Mouse (Mus musculus) CH12.LX (cell line): ENCODE measurements around the gene Speg. TPM values are rescaled to one million over a fixed set of nuclear protein-coding genes. Genes with fewer than 3 reads are reported as not detected.

Experiments
- DNase-seq: peaks from one replicate; pipeline ENCODE4 v3.0.0-alpha.2; 2013; ENCODE audit errors: extremely low read depth
- H3K27ac ChIP-seq: 2 replicates; pipeline ENCODE4 v1.5.1; 2012; ENCODE audit warnings: low read depth, mild to moderate bottlenecking, control low read depth, moderate library complexity; ENCODE audit not compliant: insufficient read depth
- H3K27me3 ChIP-seq: replicated peaks from 2 replicates; pipeline ENCODE3; 2012; ENCODE audit warnings: inconsistent platforms
- H3K36me3 ChIP-seq, 2 experiments: replicated peaks in 1 of 2; 2 replicates each; pipeline versions ENCODE3 to v1.6.1; 2012; ENCODE audit warnings: inconsistent platforms in 1 of 2, low read length in 1 of 2, mild to moderate bottlenecking in 1 of 2, mixed read lengths in 1 of 2, moderate library complexity in 1 of 2; ENCODE audit not compliant: control insufficient read depth in 1 of 2, insufficient read depth in 1 of 2
- H3K4me1 ChIP-seq, 2 experiments: 2 replicates each; pipeline ENCODE4 v1.6.1; 2012; ENCODE audit warnings: inconsistent platforms in 1 of 2, moderate library complexity in 1 of 2; ENCODE audit not compliant: insufficient read depth in 2 of 2, control insufficient read depth in 1 of 2
- H3K4me2 ChIP-seq: 2 replicates; pipeline ENCODE4 v1.6.1; 2012; ENCODE audit warnings: low read depth, mild to moderate bottlenecking, control low read depth; ENCODE audit not compliant: poor library complexity, insufficient read depth, severe bottlenecking
- H3K4me3 ChIP-seq, 3 experiments: fragments of 150-350 bp in 1 of 3; sonication (generic) in 1 of 3; replicated peaks in 1 of 3; 2 replicates each; pipeline versions ENCODE3 to v1.5.1; 2011 to 2012; ENCODE audit warnings: low read depth in 2 of 3, low read length in 2 of 3, mild to moderate bottlenecking in 2 of 3, moderate library complexity in 2 of 3, control low read depth in 1 of 3, improper control_type of control experiment in 1 of 3, inconsistent platforms in 1 of 3, mixed read lengths in 1 of 3; ENCODE audit not compliant: poor library complexity in 1 of 3
- H3K79me2 ChIP-seq: replicated peaks from 2 replicates; pipeline ENCODE4 v1.6.1; 2012; ENCODE audit warnings: mild to moderate bottlenecking, moderate library complexity; ENCODE audit not compliant: control insufficient read depth, poor library complexity, insufficient read depth, severe bottlenecking; ENCODE audit errors: extremely low read depth
- H3K9ac ChIP-seq: 2 replicates; pipeline ENCODE4 v1.6.1; 2012; ENCODE audit warnings: low read depth, mild to moderate bottlenecking, control low read depth, moderate library complexity; ENCODE audit not compliant: insufficient read depth
- H3K9me3 ChIP-seq: replicated peaks from 2 replicates; pipeline ENCODE3; 2012; ENCODE audit warnings: low read length, inconsistent platforms, mixed read lengths
- BHLHE40 ChIP-seq: IDR thresholded peaks from 2 replicates; pipeline ENCODE4 v1.6.1; 2011; ENCODE audit warnings: mild to moderate bottlenecking, low read depth, low read length, improper control_type of control experiment
- E2F4 ChIP-seq: IDR thresholded peaks from 2 replicates; pipeline ENCODE4 v1.6.1; 2011; ENCODE audit warnings: low read depth, low read length, improper control_type of control experiment; ENCODE audit not compliant: insufficient replicate concordance
- ELF1 ChIP-seq: IDR thresholded peaks from 2 replicates; pipeline ENCODE4 v1.6.1; 2014; ENCODE audit warnings: low read depth, mild to moderate bottlenecking, inconsistent platforms, low read length, improper control_type of control experiment
- EP300 ChIP-seq: IDR thresholded peaks from 2 replicates; pipeline ENCODE4 v1.6.1; 2011; ENCODE audit warnings: low read length, improper control_type of control experiment
- ETS1 ChIP-seq: conservative IDR thresholded peaks from 2 replicates; pipeline ENCODE4 v1.6.1; 2012; ENCODE audit warnings: low read depth, mild to moderate bottlenecking, inconsistent platforms, low read length, improper control_type of control experiment, moderate library complexity
- HCFC1 ChIP-seq: IDR thresholded peaks from 2 replicates; pipeline ENCODE4 v1.6.1; 2012; ENCODE audit warnings: low read depth, mild to moderate bottlenecking, inconsistent platforms, low read length, improper control_type of control experiment
- IRF4 ChIP-seq: IDR thresholded peaks from 2 replicates; pipeline ENCODE4 v1.6.1; 2014; ENCODE audit warnings: low read depth, mild to moderate bottlenecking, inconsistent platforms, low read length, improper control_type of control experiment
- JUN ChIP-seq: IDR thresholded peaks from 2 replicates; pipeline ENCODE4 v1.6.1; 2011; ENCODE audit warnings: low read depth, mild to moderate bottlenecking, low read length, improper control_type of control experiment, moderate library complexity; ENCODE audit not compliant: insufficient read depth
- JUND ChIP-seq: conservative IDR thresholded peaks from 2 replicates; pipeline ENCODE4 v1.6.1; 2011; ENCODE audit warnings: low read depth, low read length, improper control_type of control experiment
- KAT2A ChIP-seq: IDR thresholded peaks from 2 replicates; pipeline ENCODE4 v1.6.1; 2012; ENCODE audit warnings: low read length, improper control_type of control experiment, inconsistent platforms; ENCODE audit not compliant: insufficient replicate concordance
- MAX ChIP-seq: IDR thresholded peaks from 2 replicates; pipeline ENCODE4 v1.6.1; 2011; ENCODE audit warnings: low read length, improper control_type of control experiment
- MAZ ChIP-seq: IDR thresholded peaks from 2 replicates; pipeline ENCODE4 v1.6.1; 2012; ENCODE audit warnings: low read depth, mild to moderate bottlenecking, inconsistent platforms, low read length, improper control_type of control experiment, moderate library complexity
- MXI1 ChIP-seq: IDR thresholded peaks from 2 replicates; pipeline ENCODE4 v1.6.1; 2011; ENCODE audit warnings: mild to moderate bottlenecking, low read depth, low read length, improper control_type of control experiment
- NELFE ChIP-seq: IDR thresholded peaks from 2 replicates; pipeline ENCODE4 v1.6.1; 2011; ENCODE audit warnings: low read depth, low read length, improper control_type of control experiment
- POLR2A ChIP-seq: IDR thresholded peaks from 2 replicates; pipeline ENCODE4 v1.6.1; 2011; ENCODE audit warnings: low read depth, mild to moderate bottlenecking, improper control_type of control experiment, low read length
- RAD21 ChIP-seq: IDR thresholded peaks from 2 replicates; pipeline ENCODE4 v1.6.1; 2011; ENCODE audit warnings: low read depth, mild to moderate bottlenecking, low read length, improper control_type of control experiment, moderate library complexity
- RCOR1 ChIP-seq: conservative IDR thresholded peaks from 2 replicates; pipeline ENCODE4 v1.6.1; 2012; ENCODE audit warnings: low read depth, mild to moderate bottlenecking, inconsistent platforms, low read length, improper control_type of control experiment
- SIN3A ChIP-seq: IDR thresholded peaks from 2 replicates; pipeline ENCODE4 v1.6.1; 2012; ENCODE audit warnings: low read length, improper control_type of control experiment, inconsistent platforms
- SMC3 ChIP-seq: IDR thresholded peaks from 2 replicates; pipeline ENCODE4 v1.6.1; 2011; ENCODE audit warnings: low read depth, low read length, improper control_type of control experiment
- TCF12 ChIP-seq: IDR thresholded peaks from 2 replicates; pipeline ENCODE4 v1.6.1; 2014; ENCODE audit warnings: low read depth, mild to moderate bottlenecking, inconsistent platforms, low read length, improper control_type of control experiment
- UBTF ChIP-seq: IDR thresholded peaks from 2 replicates; pipeline ENCODE4 v1.6.1; 2012; ENCODE audit warnings: low read depth, mild to moderate bottlenecking, inconsistent platforms, low read length, improper control_type of control experiment, moderate library complexity
- USF2 ChIP-seq: conservative IDR thresholded peaks from 2 replicates; pipeline ENCODE4 v1.6.1; 2011; ENCODE audit warnings: low read depth, low read length, improper control_type of control experiment
- ZMIZ1 ChIP-seq: IDR thresholded peaks from 2 replicates; pipeline ENCODE4 v1.6.1; 2012; ENCODE audit warnings: low read depth, mild to moderate bottlenecking, inconsistent platforms, low read length, improper control_type of control experiment
- ZNF384 ChIP-seq: IDR thresholded peaks from 2 replicates; pipeline ENCODE4 v1.6.1; 2012; ENCODE audit warnings: low read depth, low read length, improper control_type of control experiment, inconsistent platforms
- dilution Hi-C: fragments of 300-500 bp; cut with MboI; formaldehyde crosslinking; loops from 2 replicates; pipeline ENCODE4 v1.14.3; 2020; ENCODE audit warnings: low sequenced_read_pairs; ENCODE audit not compliant: extremely low pct_unique_long_range_greater_than_20kb, extremely low pct_ligation_motif_present
- in situ Hi-C: fragments of 300-500 bp; cut with MboI; formaldehyde crosslinking; loops from 3 replicates; pipeline ENCODE4 v1.14.3; 2019; ENCODE audit warnings: low sequenced_read_pairs, low pct_ligation_motif_present, low pct_unique_long_range_greater_than_20kb, mixed read lengths
- polyA plus RNA-seq: library from polyadenylated mRNA; unstranded; fragments of >175 nt; gene quantifications from 2 replicates; pipeline ENCODE4 v1.2.1, GENCODE M21; 2012; ENCODE audit warnings: low read depth; ENCODE audit not compliant: insufficient read length
- total RNA-seq, 2 experiments: library from RNA; depleted of rRNA; stranded (reverse); fragments of 300-350 nt in 1 of 2; fragments of >200 nt in 1 of 2; gene quantifications; 2 replicates each; pipeline ENCODE4 v1.2.3; 2012 to 2014

Speg gene
- total and polyA plus RNA-seq, 3 experiments: 13.1 to 30.7 (median 18.8) TPM

GRCm38 (mm10) chr1:75393139-75393538 lies 18.0 kb downstream of the Speg start:
- Histone ChIP-seq H3K9ac (no peak overlapping the region), H3K4me2 (no peak overlapping the region), H3K36me3 (peaks cover 6 to 78% of the 10 kb centered on the region in 2 experiments), H3K27ac (no peak overlapping the region), H3K4me1 (peaks cover 0 to under 1% of the 10 kb centered on the region in 2 experiments; a peak in 1 of 4 replicates), H3K27me3 (no peaks in the 10 kb centered on the region), H3K9me3 (peaks cover 3% of the 10 kb centered on the region), H3K79me2 (no peaks in the 10 kb centered on the region), H3K4me3 (no peak overlapping the region)
- in situ Hi-C loops: no loop called here
- dilution Hi-C loops: no loop called here
- no peak for DNase-seq
- TF ChIP-seq NELFE (no peak), ETS1 (no peak), RCOR1 (no peak), UBTF (no peak), SIN3A (no peak), SMC3 (no peak)

GRCm38 (mm10) chr1:75393846-75394245 lies 18.7 kb downstream of the Speg start:
- no peak overlapping the region for H3K4me2 ChIP-seq
- dilution Hi-C loops (no loop called here), in situ Hi-C loops (no loop called here)
- no peak overlapping the region for H3K4me3 ChIP-seq
- H3K79me2 ChIP-seq: no peaks in the 10 kb centered on the region
- no peak overlapping the region for H3K9ac ChIP-seq
- H3K4me1 ChIP-seq: peaks cover 1 to 8% of the 10 kb centered on the region in 2 experiments
- DNase-seq: no peak
- TF ChIP-seq E2F4: no peak
- TF ChIP-seq RCOR1: no peak
- no peak for TF ChIP-seq HCFC1
- TF ChIP-seq TCF12: no peak
- TF ChIP-seq USF2: no peak
- no peak for TF ChIP-seq ETS1
- no peak for TF ChIP-seq KAT2A
- no peak for TF ChIP-seq JUN
- TF ChIP-seq MAX: no peak
- TF ChIP-seq BHLHE40: no peak
- no peak for TF ChIP-seq ZMIZ1
- TF ChIP-seq POLR2A: no peak
- no peak for TF ChIP-seq MAZ
- TF ChIP-seq JUND: no peak
- no peak for TF ChIP-seq IRF4
- no peak for TF ChIP-seq MXI1
- no peak for TF ChIP-seq RAD21
- no peak for TF ChIP-seq ZNF384
- TF ChIP-seq EP300: no peak
- no peak for TF ChIP-seq ELF1
- H3K27me3 ChIP-seq: no peaks in the 10 kb centered on the region
- H3K9me3 ChIP-seq: no peaks in the 10 kb centered on the region
- H3K36me3 ChIP-seq: peaks cover 0 to 71% of the 10 kb centered on the region in 2 experiments
- no peak overlapping the region for H3K27ac ChIP-seq
